Mouse (Mus musculus) frontal cortex, postnatal 25 days (tissue): ENCODE measurements at regions not wholly inside any gene's neighbourhood (a gene's known extent, or its start where the extent isn't known, plus 50 kb on each side); places are given as distances from the start of the nearest gene placed in this dataset.

Experiments
- DNase-seq, 2 experiments: peaks; one replicate each; pipeline ENCODE4 v3.0.0; 2022; ENCODE audit warnings: low spot score in 2 of 2

- no peak for DNase-seq
Observed at GRCm38 (mm10) chrX:11795010-11795409, 365.1 kb downstream of the Bcor start.

- DNase-seq = peak in 1 of 2 experiments; percentile 10
Observed at GRCm38 (mm10) chrX:11797870-11798269, 362.3 kb downstream of the Bcor start.

GRCm38 (mm10) chrX:11798326-11798725, 361.8 kb downstream of the Bcor start:
- DNase-seq = no peak

- DNase-seq = peak; percentile 15 to 31
Observed at GRCm38 (mm10) chrX:11800400-11800941, 359.7 kb downstream of the Bcor start.

- no peak for DNase-seq
Observed at GRCm38 (mm10) chrX:11801208-11801607, 358.9 kb downstream of the Bcor start.

GRCm38 (mm10) chrX:11801621-11802020, 358.5 kb downstream of the Bcor start:
- no peak for DNase-seq

- DNase-seq = no peak
Observed at GRCm38 (mm10) chrX:11802074-11802899, 357.9 kb downstream of the Bcor start.

GRCm38 (mm10) chrX:11803239-11803638, 356.9 kb downstream of the Bcor start:
- DNase-seq = no peak

GRCm38 (mm10) chrX:11806896-11807252, 353.3 kb downstream of the Bcor start:
- DNase-seq = no peak

- peak; percentile 14 to 38 for DNase-seq
Observed at GRCm38 (mm10) chrX:11807253-11807882, 352.8 kb downstream of the Bcor start.

- DNase-seq = no peak
Observed at GRCm38 (mm10) chrX:11807883-11808262, 352.3 kb downstream of the Bcor start.

GRCm38 (mm10) chrX:11808911-11809310, 351.2 kb downstream of the Bcor start:
- no peak for DNase-seq

- no peak for DNase-seq
Observed at GRCm38 (mm10) chrX:11814861-11815260, 345.3 kb downstream of the Bcor start.

- no peak for DNase-seq
Observed at GRCm38 (mm10) chrX:11815864-11816263, 344.3 kb downstream of the Bcor start.

- DNase-seq = no peak
Observed at GRCm38 (mm10) chrX:11818634-11819033, 341.5 kb downstream of the Bcor start.

- no peak for DNase-seq
Observed at GRCm38 (mm10) chrX:11821165-11821564, 339.0 kb downstream of the Bcor start.

- DNase-seq = no peak
Observed at GRCm38 (mm10) chrX:11821880-11822768, 338.0 kb downstream of the Bcor start.

GRCm38 (mm10) chrX:11825948-11826347, 334.2 kb downstream of the Bcor start:
- DNase-seq = no peak

- DNase-seq = no peak
Observed at GRCm38 (mm10) chrX:11826737-11827408, 333.3 kb downstream of the Bcor start.

- no peak for DNase-seq
Observed at GRCm38 (mm10) chrX:11829411-11830002, 330.6 kb downstream of the Bcor start.

- DNase-seq = no peak
Observed at GRCm38 (mm10) chrX:11837566-11837965, 322.6 kb downstream of the Bcor start.
